Mouse (Mus musculus) layer of hippocampus, adult 2 months (tissue): Measurements from ENCODE around the gene Pcyt2. TPM values are rescaled to one million over a fixed set of nuclear protein-coding genes. Genes with fewer than 3 reads are reported as not detected.

Experiments
- DNase-seq, 2 experiments: peaks; one replicate each; pipeline ENCODE4 v3.0.0; 2022; ENCODE audit warnings: low spot score in 2 of 2
- H3K27ac ChIP-seq: fragments of 200-600 bp; 2 replicates; pipeline ENCODE4 v1.8.1; 2022
- H3K4me3 ChIP-seq: fragments of 200-600 bp; 2 replicates; pipeline ENCODE4 v1.8.1; 2022; ENCODE audit warnings: mild to moderate bottlenecking
- CTCF ChIP-seq: fragments of 200-600 bp; conservative IDR thresholded peaks from 2 replicates; pipeline ENCODE4 v1.8.1; 2022; ENCODE audit warnings: antibody characterized with exemption, mild to moderate bottlenecking, moderate library complexity
- microRNA-seq, 2 experiments: library from miRNA; unstranded; fragments of <30 nt; microRNA quantifications; one replicate each; pipeline ENCODE4 v1.2.0; 2021
- total RNA-seq, 2 experiments: library from RNA; stranded (reverse); gene quantifications; 2 replicates each; pipeline ENCODE4 v1.2.3; 2021

Gene Pcyt2
- total RNA-seq, 2 experiments from 2014 or later = 128 to 142 TPM

- Histone ChIP-seq H3K27ac (peak overlapping the region; percentile 93), H3K4me3 (peak overlapping the region; percentile 97)
- TF ChIP-seq CTCF = no peak
- no peak for DNase-seq
Measured at GRCm38 (mm10) chr11:120571754-120572416, 45.9 kb downstream of the Pcyt2 start.

- DNase-seq = no peak
- H3K4me3 ChIP-seq = no peak overlapping the region
Measured at GRCm38 (mm10) chr11:120571122-120571521, 46.6 kb downstream of the Pcyt2 start.

GRCm38 (mm10) chr11:120568324-120568723 is 49.4 kb downstream of the Pcyt2 start:
- DNase-seq = no peak
- TF ChIP-seq CTCF = no peak
- Histone ChIP-seq H3K4me3 (no peak overlapping the region), H3K27ac (no peak overlapping the region)

More at GRCm38 (mm10) chr11:120571122-120571521, 46.6 kb downstream of the Pcyt2 start:
- no peak overlapping the region for H3K27ac ChIP-seq
- TF ChIP-seq CTCF = no peak

GRCm38 (mm10) chr11:120565114-120565513 is 52.6 kb downstream of the Pcyt2 start:
- Histone ChIP-seq H3K27ac (no peak overlapping the region), H3K4me3 (no peak overlapping the region)
- DNase-seq = no peak
- TF ChIP-seq CTCF = no peak

- Histone ChIP-seq H3K27ac (no peak overlapping the region), H3K4me3 (no peak overlapping the region)
- no peak for DNase-seq
- no peak for TF ChIP-seq CTCF
Measured at GRCm38 (mm10) chr11:120562949-120563348, 54.8 kb downstream of the Pcyt2 start.

GRCm38 (mm10) chr11:120560952-120561728 is 56.6 kb downstream of the Pcyt2 start:
- TF ChIP-seq CTCF = no peak
- DNase-seq = no peak
- H3K4me3 ChIP-seq = no peak overlapping the region
- no peak overlapping the region for H3K27ac ChIP-seq

Small RNA genes lying within 50 kb of the gene (microRNA-seq; reads per million reads assigned to microRNA genes)
- gene Mir6936 = 0.32 to 2.4 reads per million in 2 experiments

Other genes starting within 250 kb of the Pcyt2 start
- gene Faap100, start 239.2 kb downstream of the Pcyt2 start, total RNA-seq = 10 to 100 TPM; 17.7 to 19.5 TPM
- gene Nploc4, start 180.2 kb downstream of the Pcyt2 start, total RNA-seq = 10 to 100 TPM; 64.1 to 70.1 TPM
- gene Tspan10, start 175.3 kb downstream of the Pcyt2 start, total RNA-seq = under 1 TPM in 1 of 2 experiments, not detected in 1; 0.20 TPM
- under 1 TPM in 1 of 2 experiments, not detected in 1; 0.44 TPM for gene Pde6g, start 164.4 kb downstream of the Pcyt2 start, total RNA-seq
- gene Oxld1, start 159.9 kb downstream of the Pcyt2 start, total RNA-seq = 10 to 100 TPM; 17.7 to 19.0 TPM
- 10 to 100 TPM; 20.0 to 32.3 TPM for gene Ccdc137, start 159.8 kb downstream of the Pcyt2 start, total RNA-seq
- gene Arl16, start 150.3 kb downstream of the Pcyt2 start, total RNA-seq = 10 to 100 TPM; 52.0 to 54.8 TPM
- gene Mrpl12, start 133.3 kb downstream of the Pcyt2 start, total RNA-seq = 10 to 100 TPM; 63.2 to 68.1 TPM
- 10 to 100 TPM; 19.8 to 22.3 TPM for gene Slc25a10, start 126.1 kb downstream of the Pcyt2 start, total RNA-seq
- not detected for gene Gcgr, start 87.2 kb downstream of the Pcyt2 start, total RNA-seq
- 10 to 100 TPM; 65.2 to 67.6 TPM for gene Mcrip1, start 68.2 kb downstream of the Pcyt2 start, total RNA-seq
- gene Ppp1r27, start 66.8 kb downstream of the Pcyt2 start, total RNA-seq = not detected
- 100 to 1,000 TPM; 106 to 118 TPM for gene P4hb, start 44.7 kb downstream of the Pcyt2 start, total RNA-seq
- gene Arhgdia, start 36.3 kb downstream of the Pcyt2 start, total RNA-seq = 100 to 1,000 TPM; 270 to 277 TPM
- gene Alyref, start 19.6 kb downstream of the Pcyt2 start, total RNA-seq = 10 to 100 TPM; 58.0 to 66.8 TPM
- 10 to 100 TPM; 87.1 to 89.6 TPM for gene Anapc11, start 19.5 kb downstream of the Pcyt2 start, total RNA-seq
- gene Npb, start 9.5 kb downstream of the Pcyt2 start, total RNA-seq = 1 to 10 TPM; 1.3 to 1.7 TPM
- 10 to 100 TPM; 42.9 to 46.4 TPM for gene Sirt7, start 7.3 kb upstream of the Pcyt2 start, total RNA-seq
- gene Mafg, start 15.7 kb upstream of the Pcyt2 start, total RNA-seq = 10 to 100 TPM; 71.6 to 80.3 TPM
- 1 to 10 TPM; 1.3 to 1.8 TPM for gene Pycr1, start 25.8 kb upstream of the Pcyt2 start, total RNA-seq
- 1 to 10 TPM; 3.9 to 8.7 TPM for gene Myadml2, start 30.2 kb upstream of the Pcyt2 start, total RNA-seq
- gene Notum, start 43.2 kb upstream of the Pcyt2 start, total RNA-seq = 1 to 10 TPM; 4.7 to 5.4 TPM
- 10 to 100 TPM; 50.7 to 53.2 TPM for gene Aspscr1, start 55.0 kb upstream of the Pcyt2 start, total RNA-seq
- 10 to 100 TPM; 13.1 to 16.9 TPM for gene Cenpx, start 95.8 kb upstream of the Pcyt2 start, total RNA-seq
- gene Lrrc45, start 96.0 kb upstream of the Pcyt2 start, total RNA-seq = 10 to 100 TPM; 60.0 to 70.4 TPM
- 10 to 100 TPM; 36.4 to 38.2 TPM for gene Rac3, start 103.5 kb upstream of the Pcyt2 start, total RNA-seq
- 10 to 100 TPM in 1 of 2 experiments, 1 to 10 TPM in 1; 9.9 to 11.3 TPM for gene Dcxr, start 109.3 kb upstream of the Pcyt2 start, total RNA-seq
- 1 to 10 TPM; 1.3 to 4.9 TPM for gene Cbr2, start 114.2 kb upstream of the Pcyt2 start, total RNA-seq
- 10 to 100 TPM; 20.8 to 24.1 TPM for gene Hmga1b, start 144.9 kb upstream of the Pcyt2 start, total RNA-seq
- gene Rfng, start 166.3 kb upstream of the Pcyt2 start, total RNA-seq = 10 to 100 TPM; 67.7 to 69.7 TPM
- gene Gps1, start 166.3 kb upstream of the Pcyt2 start, total RNA-seq = 100 to 1,000 TPM; 150 to 153 TPM
- gene Dus1l, start 178.5 kb upstream of the Pcyt2 start, total RNA-seq = 10 to 100 TPM; 45.6 to 46.2 TPM
- 100 to 1,000 TPM; 184 to 185 TPM for gene Fasn, start 206.6 kb upstream of the Pcyt2 start, total RNA-seq